Mouse (Mus musculus): ENCODE data around the gene Foxp2. TPM values are rescaled to one million over a fixed set of nuclear protein-coding genes. Genes with fewer than 3 reads are reported as not detected.

Foxp2 gene
- polyA plus RNA-seq, 1 experiment from 2014 or later, result 85.7 TPM

- no peaks in the 10 kb centered on the region for H3K27me3 ChIP-seq (ENCODE audit: insufficient read depth, low read length)
- 20% methylated on average over 1 of the region's 1 CpGs for WGBS
- no peak overlapping the region for H3K27ac ChIP-seq (ENCODE audit: low read depth)
- no peak overlapping the region for H3K9ac ChIP-seq
- no peak overlapping the region for H3K4me2 ChIP-seq
- no peaks in the 10 kb centered on the region for H3K9me3 ChIP-seq (ENCODE audit: low read depth, low read length)
- DNase-seq, result peak; percentile 65
- no peak overlapping the region for H3K4me3 ChIP-seq (ENCODE audit: low read depth, low read length)
- H3K4me1 ChIP-seq (ENCODE audit: insufficient read depth), result no peaks in the 10 kb centered on the region
- no peak for TF ChIP-seq CTCF (IDR thresholded peaks at IDR 0.05; ENCODE audit: low read depth)
- peak; percentile 92 for ATAC-seq (ENCODE audit: insufficient read depth)
- no peaks in the 10 kb centered on the region for H3K36me3 ChIP-seq (ENCODE audit: insufficient read depth)
Observed at GRCm38 (mm10) chr6:15299279-15299678, 398.1 kb downstream of the Foxp2 start.

DNA sequence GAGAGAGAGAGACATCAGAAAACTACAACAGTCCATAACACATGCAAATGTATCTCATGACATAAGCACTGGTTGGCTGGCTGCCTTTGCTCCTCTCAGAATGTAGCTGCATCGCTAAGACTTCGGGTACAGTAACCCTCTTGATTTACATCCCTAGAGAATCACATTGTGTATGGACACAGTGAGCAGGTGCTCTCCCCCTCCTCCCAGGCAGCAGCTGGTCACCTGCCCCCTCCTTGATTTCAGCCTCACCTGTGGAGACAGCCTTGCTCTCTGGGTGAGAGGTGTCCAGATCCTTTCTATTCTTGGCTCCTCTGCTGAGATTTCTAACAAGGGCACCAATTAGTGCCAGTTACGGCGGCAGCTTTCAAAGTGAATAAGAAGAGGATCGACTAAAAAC is 409.5 kb downstream of the Foxp2 start:
- TF ChIP-seq CTCF (IDR thresholded peaks at IDR 0.05; ENCODE audit: low read depth), result no peak
- Histone ChIP-seq H3K36me3 (ENCODE audit: insufficient read depth) (no peaks in the 10 kb centered on the region), H3K27me3 (ENCODE audit: insufficient read depth, low read length) (no peaks in the 10 kb centered on the region), H3K4me1 (ENCODE audit: insufficient read depth) (no peaks in the 10 kb centered on the region), H3K4me2 (no peak overlapping the region), H3K9me3 (ENCODE audit: low read depth, low read length) (no peaks in the 10 kb centered on the region), H3K27ac (ENCODE audit: low read depth) (no peak overlapping the region), H3K4me3 (ENCODE audit: low read depth, low read length) (no peak overlapping the region), H3K9ac (no peak overlapping the region)
- ATAC-seq (ENCODE audit: insufficient read depth) (no peak), DNase-seq (peak; percentile 20)
- 55% methylated on average over 5 of the region's 5 CpGs for WGBS

- H3K4me1 ChIP-seq (ENCODE audit: insufficient read depth), result no peaks in the 10 kb centered on the region
- no peak overlapping the region for H3K4me3 ChIP-seq (ENCODE audit: low read depth, low read length)
- no peaks in the 10 kb centered on the region for H3K27me3 ChIP-seq (ENCODE audit: insufficient read depth, low read length)
- H3K9ac ChIP-seq, result no peak overlapping the region
- H3K4me2 ChIP-seq, result no peak overlapping the region
- H3K27ac ChIP-seq (ENCODE audit: low read depth), result no peak overlapping the region
- WGBS, result 63% methylated on average over 2 of the region's 2 CpGs
- DNase-seq (no peak), ATAC-seq (ENCODE audit: insufficient read depth) (no peak)
- no peaks in the 10 kb centered on the region for H3K9me3 ChIP-seq (ENCODE audit: low read depth, low read length)
- no peak for TF ChIP-seq CTCF (IDR thresholded peaks at IDR 0.05; ENCODE audit: low read depth)
- no peaks in the 10 kb centered on the region for H3K36me3 ChIP-seq (ENCODE audit: insufficient read depth)
Observed at GRCm38 (mm10) chr6:15316948-15317347, 415.8 kb downstream of the Foxp2 start.

GRCm38 (mm10) chr6:15318343-15318742 is 417.2 kb downstream of the Foxp2 start:
- ATAC-seq (ENCODE audit: insufficient read depth) (no peak), DNase-seq (no peak)
- no peak overlapping the region for H3K9ac ChIP-seq
- H3K27me3 ChIP-seq (ENCODE audit: insufficient read depth, low read length), result no peaks in the 10 kb centered on the region
- 96% methylated on average over 2 of the region's 2 CpGs for WGBS
- H3K4me3 ChIP-seq (ENCODE audit: low read depth, low read length), result no peak overlapping the region
- no peaks in the 10 kb centered on the region for H3K9me3 ChIP-seq (ENCODE audit: low read depth, low read length)
- no peak overlapping the region for H3K4me2 ChIP-seq
- H3K36me3 ChIP-seq (ENCODE audit: insufficient read depth), result no peaks in the 10 kb centered on the region
- TF ChIP-seq CTCF (IDR thresholded peaks at IDR 0.05; ENCODE audit: low read depth), result no peak
- H3K27ac ChIP-seq (ENCODE audit: low read depth), result no peak overlapping the region
- H3K4me1 ChIP-seq (ENCODE audit: insufficient read depth), result no peaks in the 10 kb centered on the region

- no peaks in the 10 kb centered on the region for H3K4me1 ChIP-seq (ENCODE audit: insufficient read depth)
Observed at GRCm38 (mm10) chr6:15321551-15321974, 420.4 kb downstream of the Foxp2 start.

GRCm38 (mm10) chr6:15323099-15323498 is 421.9 kb downstream of the Foxp2 start:
- Histone ChIP-seq H3K4me1 (ENCODE audit: insufficient read depth) (no peaks in the 10 kb centered on the region), H3K9me3 (ENCODE audit: low read depth, low read length) (no peaks in the 10 kb centered on the region), H3K4me3 (ENCODE audit: low read depth, low read length) (no peak overlapping the region), H3K36me3 (ENCODE audit: insufficient read depth) (no peaks in the 10 kb centered on the region), H3K27ac (ENCODE audit: low read depth) (no peak overlapping the region), H3K4me2 (no peak overlapping the region), H3K9ac (no peak overlapping the region), H3K27me3 (ENCODE audit: insufficient read depth, low read length) (no peaks in the 10 kb centered on the region)
- ATAC-seq (ENCODE audit: insufficient read depth) (no peak), DNase-seq (no peak)
- no peak for TF ChIP-seq CTCF (IDR thresholded peaks at IDR 0.05; ENCODE audit: low read depth)

More at GRCm38 (mm10) chr6:15321551-15321974, 420.4 kb downstream of the Foxp2 start:
- Histone ChIP-seq H3K4me2 (no peak overlapping the region), H3K4me3 (ENCODE audit: low read depth, low read length) (no peak overlapping the region), H3K9ac (no peak overlapping the region), H3K27me3 (ENCODE audit: insufficient read depth, low read length) (no peaks in the 10 kb centered on the region), H3K27ac (ENCODE audit: low read depth) (peak overlapping the region; percentile 43), H3K9me3 (ENCODE audit: low read depth, low read length) (no peaks in the 10 kb centered on the region), H3K36me3 (ENCODE audit: insufficient read depth) (no peaks in the 10 kb centered on the region)
- WGBS, result 43% methylated on average over 2 of the region's 2 CpGs
- TF ChIP-seq CTCF (IDR thresholded peaks at IDR 0.05; ENCODE audit: low read depth), result no peak
- peak; percentile 47; the same call in 1 of the 2 replicates for ATAC-seq (ENCODE audit: insufficient read depth)
- peak; percentile 35 for DNase-seq

GRCm38 (mm10) chr6:15347705-15348104 is 446.6 kb downstream of the Foxp2 start:
- Histone ChIP-seq H3K9ac (no peak overlapping the region), H3K4me2 (no peak overlapping the region), H3K4me1 (ENCODE audit: insufficient read depth) (no peaks in the 10 kb centered on the region), H3K36me3 (ENCODE audit: insufficient read depth) (no peaks in the 10 kb centered on the region), H3K9me3 (ENCODE audit: low read depth, low read length) (no peaks in the 10 kb centered on the region), H3K4me3 (ENCODE audit: low read depth, low read length) (no peak overlapping the region), H3K27ac (ENCODE audit: low read depth) (no peak overlapping the region), H3K27me3 (ENCODE audit: insufficient read depth, low read length) (no peaks in the 10 kb centered on the region)
- ATAC-seq (ENCODE audit: insufficient read depth), result no peak
- DNase-seq, result no peak
- 78% methylated on average over 3 of the region's 3 CpGs for WGBS
- TF ChIP-seq CTCF (IDR thresholded peaks at IDR 0.05; ENCODE audit: low read depth), result no peak

- Histone ChIP-seq H3K27me3 (ENCODE audit: insufficient read depth, low read length) (no peaks in the 10 kb centered on the region), H3K9ac (no peak overlapping the region), H3K36me3 (ENCODE audit: insufficient read depth) (no peaks in the 10 kb centered on the region), H3K4me1 (ENCODE audit: insufficient read depth) (no peaks in the 10 kb centered on the region), H3K9me3 (ENCODE audit: low read depth, low read length) (no peaks in the 10 kb centered on the region), H3K4me3 (ENCODE audit: low read depth, low read length) (no peak overlapping the region), H3K27ac (ENCODE audit: low read depth) (no peak overlapping the region), H3K4me2 (no peak overlapping the region)
- peak; percentile 29 for TF ChIP-seq CTCF (IDR thresholded peaks at IDR 0.05; ENCODE audit: low read depth)
- DNase-seq (no peak), ATAC-seq (ENCODE audit: insufficient read depth) (no peak)
- WGBS, result 69% methylated on average over 4 of the region's 4 CpGs
Observed at GRCm38 (mm10) chr6:15355852-15356251, 454.7 kb downstream of the Foxp2 start.
